Mouse (Mus musculus): ENCODE measurements at regions not wholly inside any gene's neighbourhood (a gene's known extent, or its start where the extent isn't known, plus 50 kb on each side); places are given as distances from the start of the nearest gene placed in this dataset.

- DNase-seq (ENCODE audit: low spot score) = peak; percentile 72
Observed at GRCm38 (mm10) chr3:38220934-38221833, 263.5 kb downstream of the Ankrd50 start.

- DNase-seq (ENCODE audit: low spot score) = no peak
Observed at GRCm38 (mm10) chr3:38209081-38209480, 275.6 kb downstream of the Ankrd50 start.

- DNase-seq (ENCODE audit: low spot score) = no peak
Observed at GRCm38 (mm10) chr3:38207867-38208266, 276.8 kb downstream of the Ankrd50 start.

DNA sequence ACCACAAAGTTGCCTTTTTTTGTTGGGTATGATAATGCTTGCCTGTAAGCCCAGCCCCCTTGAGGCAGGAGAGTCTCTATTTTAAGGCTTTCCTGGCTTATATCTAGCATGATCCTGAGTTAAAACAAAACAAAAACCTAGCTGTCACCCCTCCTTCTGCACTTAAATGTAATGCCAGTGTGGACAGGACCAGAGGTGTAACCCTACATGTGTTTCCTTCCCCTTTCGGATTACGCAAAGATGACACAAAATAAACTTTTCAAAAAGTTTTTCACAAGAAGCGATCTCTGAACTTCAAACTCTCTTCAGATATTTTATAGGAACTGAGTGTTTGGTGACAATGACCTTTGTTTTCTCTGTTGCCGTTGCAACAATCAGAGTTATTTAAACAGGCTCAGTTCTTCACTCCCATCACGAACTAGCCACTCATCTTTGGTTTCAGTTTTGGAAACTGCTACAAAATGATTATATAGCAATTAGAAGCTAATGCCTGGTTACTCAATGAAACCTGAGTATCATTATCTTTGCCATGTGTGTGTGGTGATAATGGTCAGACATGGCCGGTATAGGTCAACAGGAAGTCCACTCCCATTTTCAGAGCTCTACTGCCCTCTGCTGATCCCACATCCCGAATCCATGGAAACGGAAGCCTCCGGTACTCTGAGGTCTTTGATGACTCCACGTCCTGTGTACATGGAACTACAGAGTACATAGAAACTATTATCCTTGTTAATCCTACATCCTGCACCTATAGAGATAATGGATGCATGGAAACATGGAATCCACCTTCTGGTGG is 282.6 kb downstream of the Ankrd50 start:
- peak; percentile 74 for DNase-seq (ENCODE audit: low spot score)

DNA sequence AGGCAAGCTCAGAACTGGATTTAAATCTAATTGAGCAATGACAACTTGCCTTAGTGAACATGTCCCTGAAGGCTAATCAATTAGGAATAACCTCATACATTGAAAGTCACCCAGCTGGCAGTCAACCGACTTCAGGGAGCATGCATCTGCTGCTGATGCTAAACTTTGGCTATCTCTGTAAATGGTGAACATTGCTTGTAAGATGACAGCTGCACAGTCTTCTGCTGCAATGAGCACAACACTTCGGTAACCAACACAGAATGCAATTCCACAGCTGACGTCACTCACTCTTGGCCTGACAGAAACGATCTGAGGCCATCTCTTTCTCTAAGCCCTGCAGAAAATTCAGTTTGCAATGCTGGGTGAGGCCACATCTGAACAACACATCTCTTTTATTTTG is 290.6 kb downstream of the Ankrd50 start:
- no peak for DNase-seq (ENCODE audit: low spot score)

DNA sequence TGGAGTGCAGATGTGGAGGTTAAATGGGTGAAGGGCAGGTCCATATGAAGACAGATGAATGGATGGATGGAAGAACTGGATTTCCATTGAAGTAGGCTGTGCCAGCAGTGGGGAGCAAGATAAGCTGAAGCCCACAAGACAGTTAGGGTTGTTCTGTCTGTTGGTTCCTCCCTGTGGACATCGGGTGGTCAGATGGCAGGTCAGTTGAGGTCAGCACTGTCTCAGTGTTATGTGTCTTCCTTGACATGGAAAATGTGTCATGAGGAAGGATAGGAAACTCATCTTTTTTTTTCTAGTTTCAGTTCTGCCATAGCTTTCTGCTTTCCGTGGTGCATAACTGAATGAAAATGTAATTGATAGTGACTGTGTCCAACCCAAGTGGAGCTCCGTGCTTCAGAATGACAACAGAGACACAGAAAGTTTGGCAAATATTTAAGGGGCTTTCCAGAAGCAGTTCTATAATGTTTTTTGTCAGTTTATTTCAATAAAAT is 297.2 kb downstream of the Ankrd50 start:
- DNase-seq (ENCODE audit: low spot score) = no peak

- DNase-seq (ENCODE audit: low spot score) = no peak
Observed at GRCm38 (mm10) chr3:38186503-38186902, 298.1 kb downstream of the Ankrd50 start.

DNA sequence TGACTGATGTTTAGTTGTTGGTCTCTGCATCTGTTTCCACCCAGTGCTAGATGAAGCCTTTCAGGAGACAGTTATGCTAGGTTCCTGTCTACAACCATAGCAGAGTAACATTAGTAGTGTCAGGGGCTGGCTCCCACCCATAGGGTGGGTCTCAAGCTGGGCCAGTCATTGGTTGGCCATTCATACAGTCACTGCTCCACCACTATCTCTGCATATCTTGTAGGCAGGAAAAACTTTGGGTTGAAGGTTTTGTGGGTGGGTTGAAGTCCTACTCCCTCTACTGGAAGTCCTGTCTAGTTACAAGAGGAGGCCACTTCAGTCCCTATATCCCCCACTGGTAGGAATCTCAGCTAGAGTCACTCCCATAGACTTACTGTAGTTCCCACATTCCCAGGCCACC is 306.3 kb downstream of the Ankrd50 start:
- no peak for DNase-seq (ENCODE audit: low spot score)

DNA sequence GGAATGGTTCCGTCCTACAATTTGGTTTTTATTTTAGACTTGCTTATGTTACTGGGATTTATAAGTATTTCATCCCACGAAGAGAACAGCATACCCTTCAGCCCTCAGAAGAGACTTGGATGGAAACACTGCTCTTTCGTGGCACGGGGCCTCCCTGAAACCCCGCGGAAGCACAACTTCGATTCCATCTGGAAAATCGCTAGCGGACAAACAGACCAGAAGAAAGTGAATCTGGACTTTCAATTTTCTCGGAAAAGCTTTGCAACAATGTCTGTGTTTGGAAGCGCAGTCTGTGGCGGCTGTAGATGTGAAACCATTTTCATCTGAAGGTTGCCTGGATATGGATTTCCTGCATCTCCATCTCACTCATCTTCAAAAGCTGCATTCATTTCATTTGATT is 308.7 kb downstream of the Ankrd50 start:
- no peak for DNase-seq (ENCODE audit: low spot score)

- DNase-seq (ENCODE audit: low spot score) = no peak
Observed at GRCm38 (mm10) chr3:38174735-38175280, 309.8 kb downstream of the Ankrd50 start.

- DNase-seq (ENCODE audit: low spot score) = no peak
Observed at GRCm38 (mm10) chr3:38152408-38152807, 332.2 kb downstream of the Ankrd50 start.

DNA sequence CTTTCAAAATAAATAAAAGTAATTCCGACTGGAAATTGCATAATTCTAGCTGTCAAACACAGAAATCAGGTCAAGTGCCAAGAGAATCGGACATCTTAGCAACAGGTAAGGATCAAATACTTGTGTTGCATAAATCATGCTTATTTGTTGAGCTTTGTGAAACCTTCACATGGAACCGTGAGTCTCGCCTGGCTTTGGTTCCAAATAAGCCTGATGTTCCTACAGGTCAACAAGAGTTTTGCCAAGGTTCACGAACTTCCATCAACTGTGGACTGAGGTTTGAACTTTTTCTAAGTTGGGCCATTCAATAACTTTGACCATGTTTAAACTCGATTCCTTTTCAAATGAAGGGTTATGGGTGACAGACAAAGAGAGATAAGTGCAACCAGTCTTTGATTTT is 332.8 kb downstream of the Ankrd50 start:
- DNase-seq (ENCODE audit: low spot score) = no peak

DNA sequence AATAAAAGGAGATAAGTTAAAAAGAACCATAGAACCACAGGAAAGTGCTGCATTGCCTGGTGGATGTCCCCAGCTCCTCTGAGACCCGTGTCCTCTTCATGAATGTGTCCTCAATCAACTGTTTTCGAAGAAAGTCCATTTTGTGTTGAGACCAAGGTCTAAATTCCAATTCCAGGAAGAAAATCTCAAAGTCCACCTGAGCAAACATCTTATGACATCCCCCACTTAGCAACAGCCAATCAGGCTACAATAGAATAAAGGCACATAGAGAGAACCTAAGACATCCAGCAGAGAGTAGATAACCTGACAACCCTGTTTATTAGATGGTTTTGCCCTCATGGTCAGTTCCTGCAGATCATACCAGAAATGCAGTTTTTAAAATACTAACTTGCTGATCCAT is 338.0 kb downstream of the Ankrd50 start:
- DNase-seq (ENCODE audit: low spot score) = no peak

DNA sequence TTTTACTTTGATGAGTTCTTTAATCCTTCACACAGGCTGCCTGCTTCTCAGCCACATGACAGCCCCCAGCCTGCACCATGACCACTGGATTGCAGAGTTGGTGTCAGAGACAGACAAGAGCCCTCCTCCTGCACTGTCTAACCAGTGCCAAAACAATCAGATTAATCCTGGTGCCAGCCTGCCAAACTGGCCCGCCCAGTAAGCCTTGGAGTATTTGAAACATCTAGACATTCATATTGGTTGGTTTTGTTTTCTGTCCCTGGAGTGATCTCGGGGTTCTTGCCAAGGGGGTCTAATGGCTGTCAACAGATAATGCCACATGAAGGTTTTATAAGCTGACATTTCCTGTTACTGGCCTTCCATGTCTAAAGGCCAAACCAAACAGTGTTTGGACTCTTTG is 339.2 kb downstream of the Ankrd50 start:
- DNase-seq (ENCODE audit: low spot score) = no peak

GRCm38 (mm10) chr3:38144650-38145049 is 340.0 kb downstream of the Ankrd50 start:
- no peak for DNase-seq (ENCODE audit: low spot score)

- no peak for DNase-seq (ENCODE audit: low spot score)
Observed at GRCm38 (mm10) chr3:38143147-38143883, 341.3 kb downstream of the Ankrd50 start.

- DNase-seq (ENCODE audit: low spot score) = no peak
Observed at GRCm38 (mm10) chr3:38139387-38139786, 345.3 kb downstream of the Ankrd50 start.

DNA sequence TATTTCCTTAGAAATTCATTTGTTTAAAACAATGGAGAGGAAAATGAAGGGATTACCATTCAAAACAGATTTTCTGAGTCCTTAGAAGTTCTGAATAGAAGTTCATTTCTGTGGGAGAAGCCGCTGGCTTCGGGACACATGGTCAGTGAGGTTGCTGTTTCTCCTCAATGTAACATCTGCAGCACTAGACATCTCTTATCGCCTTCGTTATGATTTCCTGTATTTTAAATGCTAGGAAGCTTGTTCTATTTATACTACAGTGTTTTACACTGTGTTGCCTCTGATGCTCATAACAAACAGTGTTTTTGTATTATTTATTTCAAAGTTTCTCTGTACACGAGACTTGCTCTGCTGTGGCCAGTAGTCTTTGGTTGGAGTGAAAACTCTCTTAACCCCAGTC is 346.6 kb downstream of the Ankrd50 start:
- no peak for DNase-seq (ENCODE audit: low spot score)

GRCm38 (mm10) chr3:38135808-38136214 is 348.8 kb downstream of the Ankrd50 start:
- DNase-seq (ENCODE audit: low spot score) = no peak

- DNase-seq (ENCODE audit: low spot score) = no peak
Observed at GRCm38 (mm10) chr3:38134425-38134824, 350.2 kb downstream of the Ankrd50 start.

- DNase-seq (ENCODE audit: low spot score) = no peak
Observed at GRCm38 (mm10) chr3:38131887-38132220, 352.8 kb downstream of the Ankrd50 start.

Measured in embryo, embryonic 10 days (tissue).